Mouse (Mus musculus): Measurements from ENCODE around the gene Olfr1049.
"Not testable (repeated sequence)": the region's sequence is repeated elsewhere in the genome, so short reads cannot be mapped to it uniquely, and the experiment has no call there.

Olfr1049 gene

DNA sequence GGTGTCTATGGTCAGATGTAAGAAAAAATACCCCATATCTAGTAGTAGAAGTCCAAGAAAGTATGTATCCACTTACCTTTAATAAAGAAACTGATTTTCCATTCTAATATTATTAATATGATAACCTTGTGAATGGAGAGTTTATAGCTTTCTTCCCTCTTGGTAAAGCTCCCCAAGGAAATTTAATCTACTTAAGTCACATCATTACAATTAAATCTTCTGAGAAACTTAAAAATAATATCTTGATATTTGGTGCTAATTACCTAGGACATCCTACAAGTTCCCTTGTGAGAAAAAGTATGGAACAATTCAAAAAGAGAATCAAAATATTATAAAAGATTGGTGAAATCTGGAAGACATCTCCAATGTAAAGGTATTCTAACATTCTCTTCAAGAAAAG, at the start of gene Olfr1049:
Olfr1049 (minus strand) TSS at position 101 of the 400 bp plus-strand sequence.
- DNase-seq (ENCODE audit: low spot score in 2 of 2): not testable (repeated sequence)

DNA sequence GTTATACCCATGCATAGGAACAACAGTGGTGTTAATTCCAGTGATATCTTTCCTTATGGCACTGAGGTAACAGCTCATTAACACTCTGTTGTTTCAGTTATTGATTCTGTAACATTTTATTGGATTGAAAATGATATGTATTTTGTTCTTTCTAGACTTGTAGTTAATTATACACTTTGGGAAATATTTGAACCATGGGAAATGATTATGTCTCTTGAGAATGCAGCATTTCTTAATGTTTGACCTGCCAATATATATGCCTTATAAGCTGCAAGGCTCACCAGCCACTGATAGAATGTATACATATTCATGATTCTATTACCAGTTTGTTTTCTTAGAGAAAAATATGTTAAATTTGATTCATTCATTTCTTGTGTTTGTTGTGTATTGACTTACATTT, 34.0 kb upstream of the Olfr1049 start, which contains the start of gene Olfr1052:
Olfr1052 (plus strand) TSS at position 301 of the 400 bp plus-strand sequence.
- DNase-seq (ENCODE audit: low spot score in 2 of 2): no peak

DNA sequence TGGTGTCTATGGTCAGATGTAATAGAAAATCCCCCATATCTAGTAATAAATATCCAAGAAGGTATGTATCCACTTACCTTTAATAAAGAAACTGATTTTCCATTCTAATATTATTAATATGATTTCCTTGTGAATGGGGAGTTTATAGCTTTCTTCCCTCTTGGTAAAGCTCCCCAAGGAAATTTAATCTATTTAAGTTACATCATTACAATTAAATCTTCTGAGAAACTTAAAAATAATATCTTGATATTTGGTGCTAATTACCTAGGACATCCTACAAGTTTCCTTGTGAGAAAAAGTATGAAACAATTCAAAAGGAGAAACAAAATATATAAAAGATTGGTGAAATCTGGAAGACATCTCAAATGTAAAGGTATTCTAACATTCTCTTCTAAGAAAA, 20.9 kb upstream of the Olfr1049 start, which contains the start of gene Olfr1051:
Olfr1051 (minus strand) TSS at position 101 of the 400 bp plus-strand sequence.
- not testable (repeated sequence) for DNase-seq (ENCODE audit: low spot score in 2 of 2)

DNA sequence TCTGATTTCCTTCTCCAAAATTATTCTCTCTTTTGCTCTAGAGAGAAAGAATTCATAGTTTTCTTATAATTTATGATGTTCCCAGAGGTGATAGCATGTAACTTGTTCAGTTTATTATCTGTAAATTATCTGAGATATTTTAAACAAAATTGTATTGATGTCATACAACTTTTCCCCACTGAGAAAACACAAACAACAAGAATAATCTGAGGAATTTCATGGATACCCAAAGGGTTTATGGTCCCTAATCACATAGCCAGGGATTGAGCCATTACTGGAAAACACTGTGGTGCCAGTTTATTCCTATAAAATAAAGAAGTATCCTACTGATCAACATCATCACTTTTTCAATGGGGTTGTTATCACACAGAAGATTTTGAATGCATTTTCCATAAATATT, 17.9 kb downstream of the Olfr1049 start, which contains the start of gene Olfr1048:
Olfr1048 (minus strand) TSS at position 101 of the 400 bp plus-strand sequence.
- DNase-seq (ENCODE audit: low spot score in 2 of 2): no peak

DNA sequence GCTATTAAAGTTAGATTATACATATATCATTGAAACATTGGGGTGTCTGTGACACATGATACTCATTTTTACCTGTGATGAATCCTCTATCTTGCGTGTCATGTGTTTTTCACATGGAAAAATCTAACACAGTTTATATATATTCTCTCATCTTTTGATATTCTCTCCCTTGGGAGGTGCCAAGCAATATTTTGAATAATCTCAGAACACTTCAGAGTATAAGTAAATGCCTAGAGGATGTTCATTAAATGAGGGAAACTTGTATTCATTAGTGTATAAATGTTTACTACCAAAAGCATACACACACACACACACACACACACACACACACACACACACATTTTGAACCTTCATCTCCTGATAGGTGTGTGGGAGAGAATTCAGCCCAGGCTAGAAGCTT, 26.8 kb downstream of the Olfr1049 start, which contains the start of gene Olfr1047:
Olfr1047 (minus strand) TSS at position 101 of the 400 bp plus-strand sequence.
- no peak for DNase-seq (ENCODE audit: low spot score in 2 of 2)

GRCm38 (mm10) chr2:86219214-86219613, 38.9 kb downstream of the Olfr1049 start, which contains the start of gene Olfr1046:
TSS of gene Olfr1046 (minus strand) at chr2:86219314.
- DNase-seq (ENCODE audit: low spot score in 2 of 2): no peak
